Mouse (Mus musculus): ENCODE data around the gene Cmss1. TPM values are rescaled to one million over a fixed set of nuclear protein-coding genes. Genes with fewer than 3 reads are reported as not detected.

The Cmss1 gene
- polyA plus RNA-seq, 1 experiment: 2.8 TPM

DNA sequence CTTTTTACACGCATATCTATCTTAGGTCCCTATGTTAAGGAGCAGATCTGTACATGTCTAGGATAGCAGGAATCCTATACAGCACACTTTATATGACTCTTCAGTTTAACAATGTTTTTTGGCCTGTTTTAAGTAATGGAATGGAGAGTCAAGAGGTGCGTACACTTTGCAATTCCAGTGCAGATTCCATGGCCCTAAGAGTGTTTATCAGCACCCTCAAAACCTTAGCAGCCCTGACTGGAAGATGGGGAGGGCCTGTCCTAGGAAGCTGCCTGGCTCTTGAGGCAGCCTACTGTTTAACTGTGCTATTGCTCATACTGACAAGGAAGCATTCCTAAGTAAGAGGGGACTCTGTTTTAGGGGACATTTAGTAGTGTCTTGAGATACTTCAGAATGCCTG lies 222.4 kb downstream of the Cmss1 start:
- Histone ChIP-seq H3K36me3 (ENCODE audit: control insufficient read depth) (no peaks in the 10 kb centered on the region), H3K4me3 (replicated peaks) (no peak overlapping the region), H3K27me3 (ENCODE audit: control insufficient read depth) (no peaks in the 10 kb centered on the region), H3K9me3 (ENCODE audit: control insufficient read depth, low read length) (peaks cover 4% of the 10 kb centered on the region; the same call in 1 of the 2 replicates), H3K4me1 (ENCODE audit: control insufficient read depth) (no peaks in the 10 kb centered on the region)
- TF ChIP-seq TAL1 (IDR thresholded peaks at IDR 0.05; ENCODE audit: low read length) (no peak), GATA1 (IDR thresholded peaks at IDR 0.05; ENCODE audit: low read length) (no peak)

DNA sequence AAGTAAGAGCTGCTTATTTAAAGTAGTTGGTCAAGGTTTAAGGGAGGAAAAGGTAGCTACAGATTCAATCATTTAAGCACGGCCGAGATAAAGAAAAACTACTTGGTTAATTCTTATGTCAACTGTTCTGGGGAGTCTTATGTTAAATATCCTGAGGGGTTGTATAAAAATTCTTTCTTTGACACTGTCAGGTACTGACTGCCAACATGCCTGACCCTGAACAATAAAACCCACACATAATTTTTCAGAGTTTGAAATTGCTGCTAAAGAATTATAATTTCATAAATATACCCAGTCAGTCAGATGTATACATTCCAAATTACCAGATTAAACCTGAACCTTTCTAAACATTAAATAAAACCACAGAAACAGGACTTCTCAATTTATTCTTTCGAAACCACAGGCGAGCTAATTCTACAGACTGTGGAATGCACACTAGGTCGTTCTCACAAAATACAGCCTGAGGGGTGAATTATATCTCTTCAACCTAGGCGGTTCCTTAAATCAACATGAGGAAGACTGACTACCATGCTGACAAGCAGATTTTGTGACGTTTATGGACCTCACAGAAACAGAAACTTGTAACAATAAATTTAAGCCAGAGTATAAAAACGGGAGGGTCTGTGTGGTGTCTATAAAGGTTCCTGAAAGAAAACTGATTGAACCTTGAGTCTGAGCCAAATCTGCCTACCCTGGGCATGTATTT lies 223.2 kb downstream of the Cmss1 start:
- H3K27me3 ChIP-seq (ENCODE audit: control insufficient read depth): no peaks in the 10 kb centered on the region
- TF ChIP-seq GATA1 (IDR thresholded peaks at IDR 0.05; ENCODE audit: low read length) (no peak), TAL1 (IDR thresholded peaks at IDR 0.05; ENCODE audit: low read length) (no peak)
- no peaks in the 10 kb centered on the region for H3K4me1 ChIP-seq (ENCODE audit: control insufficient read depth)
- H3K36me3 ChIP-seq (ENCODE audit: control insufficient read depth): no peaks in the 10 kb centered on the region
- H3K9me3 ChIP-seq (ENCODE audit: control insufficient read depth, low read length): peaks cover 4% of the 10 kb centered on the region; the same call in 1 of the 2 replicates
- no peak overlapping the region for H3K4me3 ChIP-seq (replicated peaks)

DNA sequence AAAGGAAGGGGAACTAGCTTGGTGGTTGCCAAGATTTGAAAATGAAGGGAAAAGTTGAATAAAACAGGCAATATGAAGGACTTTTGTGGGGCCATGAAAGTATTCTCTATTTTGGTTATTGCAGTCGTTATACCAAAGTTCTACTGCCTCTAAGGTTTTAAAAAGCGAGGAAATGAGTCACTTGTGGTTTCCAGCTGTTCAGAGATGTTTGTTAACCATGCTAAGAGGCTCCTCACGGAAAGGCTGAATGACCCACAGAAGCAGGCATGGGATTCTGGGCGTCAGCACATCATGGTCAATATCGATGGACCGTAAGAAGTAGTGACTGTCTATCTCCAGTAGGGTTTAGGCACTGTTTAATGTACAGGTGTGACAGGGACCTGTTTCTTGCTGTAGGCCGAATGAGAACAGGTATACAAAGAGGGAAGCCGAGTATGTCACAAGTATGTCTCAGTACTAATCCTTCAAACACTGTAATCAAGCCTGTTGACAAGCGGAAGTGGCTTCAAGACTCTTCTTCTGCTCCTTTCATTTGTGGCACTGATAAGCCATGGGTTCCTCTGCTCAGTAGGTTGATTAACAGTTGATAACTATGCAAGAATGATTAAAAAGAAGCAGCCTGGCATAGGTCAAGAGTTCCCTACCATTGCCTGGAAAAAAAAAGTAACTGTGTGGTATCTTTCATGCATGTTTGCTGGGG lies 227.9 kb downstream of the Cmss1 start:
- Histone ChIP-seq H3K9me3 (ENCODE audit: control insufficient read depth, low read length) (peaks cover 4% of the 10 kb centered on the region; the same call in 1 of the 2 replicates), H3K36me3 (ENCODE audit: control insufficient read depth) (no peaks in the 10 kb centered on the region), H3K27me3 (ENCODE audit: control insufficient read depth) (no peaks in the 10 kb centered on the region), H3K4me3 (replicated peaks) (no peak overlapping the region), H3K4me1 (ENCODE audit: control insufficient read depth) (no peaks in the 10 kb centered on the region)
- TF ChIP-seq GATA1 (IDR thresholded peaks at IDR 0.05; ENCODE audit: low read length) (no peak), TAL1 (IDR thresholded peaks at IDR 0.05; ENCODE audit: low read length) (no peak)

DNA sequence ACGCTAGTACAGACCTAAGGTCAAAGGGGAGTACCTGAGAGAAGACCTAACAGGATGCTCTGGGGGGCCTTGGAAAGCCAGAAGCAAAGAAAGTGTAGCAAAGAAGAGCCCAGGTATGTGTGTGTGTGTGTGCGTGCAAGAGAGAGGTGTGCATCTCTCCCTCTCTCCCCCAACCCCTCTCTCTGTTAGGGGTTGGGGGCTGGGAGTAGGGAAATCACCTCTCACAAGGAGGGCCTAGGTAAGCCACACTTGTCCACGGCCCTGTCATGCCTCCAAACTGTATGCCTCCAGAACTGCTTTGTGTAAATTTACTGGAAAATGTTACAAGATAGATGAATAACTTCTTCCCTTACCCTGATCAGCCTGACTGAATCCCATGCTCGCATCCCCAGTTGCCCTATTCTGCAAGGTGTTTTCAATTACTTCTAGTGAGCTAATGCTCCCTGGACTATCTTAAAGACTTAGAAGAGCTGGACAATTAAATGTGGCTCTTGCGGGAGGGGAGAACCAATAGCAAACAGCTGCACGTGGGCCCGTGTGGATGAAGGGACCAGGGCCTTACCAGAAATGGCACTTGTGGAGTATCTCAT lies 231.3 kb downstream of the Cmss1 start:
- TF ChIP-seq GATA1 (IDR thresholded peaks at IDR 0.05; ENCODE audit: low read length) (no peak), TAL1 (IDR thresholded peaks at IDR 0.05; ENCODE audit: low read length) (no peak)
- Histone ChIP-seq H3K4me1 (ENCODE audit: control insufficient read depth) (no peaks in the 10 kb centered on the region), H3K27me3 (ENCODE audit: control insufficient read depth) (no peaks in the 10 kb centered on the region), H3K36me3 (ENCODE audit: control insufficient read depth) (no peaks in the 10 kb centered on the region), H3K9me3 (ENCODE audit: control insufficient read depth, low read length) (no peaks in the 10 kb centered on the region), H3K4me3 (replicated peaks) (no peak overlapping the region)

DNA sequence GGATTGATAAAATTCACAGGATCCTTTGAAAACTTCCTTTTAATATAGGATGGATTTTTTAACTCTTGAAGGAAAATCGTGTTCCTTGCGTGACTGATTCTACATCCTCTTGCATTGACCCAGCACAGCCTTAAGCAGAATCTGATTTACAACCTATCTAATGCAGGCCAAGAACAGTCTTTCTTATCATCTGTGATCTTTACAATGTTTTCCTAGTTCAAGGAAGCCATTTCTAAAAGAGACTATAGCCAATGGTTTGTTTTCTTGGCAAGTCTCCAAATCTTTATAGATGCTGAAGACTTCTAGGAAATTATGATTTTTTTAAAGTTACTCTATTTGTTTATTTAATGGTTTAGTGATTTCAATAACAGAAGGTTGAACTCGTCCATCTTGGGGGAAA lies 234.5 kb downstream of the Cmss1 start:
- no peak for TF ChIP-seq GATA1 (IDR thresholded peaks at IDR 0.05; ENCODE audit: low read length)
- no peak for TF ChIP-seq TAL1 (IDR thresholded peaks at IDR 0.05; ENCODE audit: low read length)
- no peaks in the 10 kb centered on the region for H3K4me1 ChIP-seq (ENCODE audit: control insufficient read depth)
- H3K9me3 ChIP-seq (ENCODE audit: control insufficient read depth, low read length): no peaks in the 10 kb centered on the region
- no peak overlapping the region for H3K4me3 ChIP-seq (replicated peaks)
- H3K27me3 ChIP-seq (ENCODE audit: control insufficient read depth): no peaks in the 10 kb centered on the region
- no peaks in the 10 kb centered on the region for H3K36me3 ChIP-seq (ENCODE audit: control insufficient read depth)

DNA sequence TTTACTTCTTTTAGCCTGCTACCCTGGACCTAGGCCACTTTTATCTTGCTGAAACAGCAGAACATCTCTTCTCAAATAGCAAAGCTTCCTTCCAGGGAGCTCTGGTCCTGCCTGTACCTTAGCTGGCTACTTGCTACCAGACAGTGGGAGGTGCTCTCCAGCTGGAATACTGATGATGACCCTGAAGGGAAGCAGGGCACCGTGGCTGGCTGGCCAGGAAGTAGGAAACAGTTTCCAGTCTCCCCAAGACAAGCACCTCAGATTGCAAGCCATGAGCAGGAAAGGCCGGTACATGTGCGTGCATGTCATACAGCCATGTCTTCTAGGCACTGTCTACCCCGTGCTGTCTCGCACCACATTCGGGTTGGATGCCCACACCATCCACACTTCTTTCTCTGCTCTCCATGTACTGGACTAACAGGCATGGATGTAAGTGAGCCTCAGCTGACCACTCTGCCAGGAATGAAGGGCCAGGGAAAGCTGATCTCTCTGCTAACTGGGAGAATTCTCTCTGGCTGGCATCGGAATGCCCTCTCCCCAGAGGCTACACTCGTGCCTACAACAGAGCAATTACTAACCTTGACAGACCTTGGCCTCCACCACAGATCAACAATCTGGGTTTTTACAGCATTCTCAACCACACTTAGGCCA lies 236.7 kb downstream of the Cmss1 start:
- TF ChIP-seq GATA1 (IDR thresholded peaks at IDR 0.05; ENCODE audit: low read length) (no peak), TAL1 (IDR thresholded peaks at IDR 0.05; ENCODE audit: low read length) (no peak)
- H3K4me3 ChIP-seq (replicated peaks): no peak overlapping the region
- H3K9me3 ChIP-seq (ENCODE audit: control insufficient read depth, low read length): no peaks in the 10 kb centered on the region
- H3K36me3 ChIP-seq (ENCODE audit: control insufficient read depth): no peaks in the 10 kb centered on the region
- no peaks in the 10 kb centered on the region for H3K4me1 ChIP-seq (ENCODE audit: control insufficient read depth)
- H3K27me3 ChIP-seq (ENCODE audit: control insufficient read depth): no peaks in the 10 kb centered on the region

DNA sequence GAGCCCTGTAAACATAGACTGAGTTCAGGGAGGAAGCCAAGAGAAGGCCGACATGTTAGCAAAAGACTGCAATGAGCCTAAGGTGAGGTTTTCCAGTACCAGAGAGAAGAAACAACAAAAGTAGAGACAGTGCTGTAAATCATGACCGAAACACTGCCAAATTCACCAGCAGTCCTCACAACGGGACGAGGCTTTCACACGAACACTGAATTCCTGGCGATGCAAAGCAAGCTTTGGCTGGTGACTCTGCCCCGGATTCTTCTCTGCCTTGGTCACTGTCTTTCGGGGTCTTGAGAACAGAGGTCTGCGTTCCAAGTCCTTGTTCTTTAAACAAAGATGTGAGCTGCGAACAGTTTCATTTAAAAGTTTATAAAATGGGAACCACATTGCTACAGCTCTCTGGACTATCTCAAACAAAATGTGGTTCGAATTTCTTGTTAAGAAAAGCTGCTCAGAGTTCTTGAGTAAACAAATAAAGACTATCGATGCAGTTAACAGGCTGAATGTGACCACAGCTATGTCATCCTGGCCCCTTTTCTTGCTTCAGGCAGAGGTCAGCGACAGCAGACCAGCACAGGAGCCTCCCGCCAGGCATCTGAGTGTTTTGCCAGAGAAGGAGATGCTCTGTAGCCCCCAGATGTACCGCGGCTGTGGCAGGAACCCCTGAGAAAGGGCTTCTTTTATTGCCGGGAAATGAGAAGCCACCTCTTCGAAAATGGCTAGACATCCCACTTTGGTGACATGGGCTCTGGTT lies 239.5 kb downstream of the Cmss1 start:
- H3K4me1 ChIP-seq (ENCODE audit: control insufficient read depth): no peaks in the 10 kb centered on the region
- no peaks in the 10 kb centered on the region for H3K9me3 ChIP-seq (ENCODE audit: control insufficient read depth, low read length)
- no peaks in the 10 kb centered on the region for H3K36me3 ChIP-seq (ENCODE audit: control insufficient read depth)
- TF ChIP-seq GATA1 (IDR thresholded peaks at IDR 0.05; ENCODE audit: low read length): no peak
- H3K27me3 ChIP-seq (ENCODE audit: control insufficient read depth): no peaks in the 10 kb centered on the region
- no peak overlapping the region for H3K4me3 ChIP-seq (replicated peaks)

DNA sequence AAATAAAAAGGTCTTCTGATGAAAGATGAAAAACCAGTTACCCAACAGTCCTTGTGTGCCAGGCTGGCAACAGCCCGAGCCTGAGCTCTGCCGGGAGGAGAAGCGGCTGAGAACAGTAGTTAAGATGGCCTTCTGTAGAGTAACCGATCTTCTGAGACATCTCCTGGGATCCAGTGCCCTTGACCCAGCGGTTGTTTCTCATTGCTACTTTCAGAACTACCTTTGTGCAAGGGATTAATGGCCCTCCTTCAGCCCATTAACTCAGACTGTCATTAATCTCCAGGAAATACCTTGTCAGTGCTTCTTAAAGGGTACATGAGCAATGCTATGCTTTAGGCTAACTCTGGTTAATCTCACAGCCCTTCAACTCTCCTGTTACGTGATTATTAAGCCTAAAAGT lies 240.5 kb downstream of the Cmss1 start:
- no peaks in the 10 kb centered on the region for H3K4me1 ChIP-seq (ENCODE audit: control insufficient read depth)
- H3K36me3 ChIP-seq (ENCODE audit: control insufficient read depth): no peaks in the 10 kb centered on the region
- no peaks in the 10 kb centered on the region for H3K9me3 ChIP-seq (ENCODE audit: control insufficient read depth, low read length)
- TF ChIP-seq GATA1 (IDR thresholded peaks at IDR 0.05; ENCODE audit: low read length) (no peak), TAL1 (IDR thresholded peaks at IDR 0.05; ENCODE audit: low read length) (no peak)
- H3K4me3 ChIP-seq (replicated peaks): no peak overlapping the region
- H3K27me3 ChIP-seq (ENCODE audit: control insufficient read depth): no peaks in the 10 kb centered on the region
